Mouse (Mus musculus) CH12.LX (cell line): ENCODE measurements at regions not wholly inside any gene's neighbourhood (a gene's known extent, or its start where the extent isn't known, plus 50 kb on each side); places are given as distances from the start of the nearest gene placed in this dataset.

Source experiments
- DNase-seq: peaks from one replicate; pipeline ENCODE4 v3.0.0-alpha.2; 2013; ENCODE audit errors: extremely low read depth
- H3K27ac ChIP-seq: 2 replicates; pipeline ENCODE4 v1.5.1; 2012; ENCODE audit warnings: low read depth, mild to moderate bottlenecking, control low read depth, moderate library complexity; ENCODE audit not compliant: insufficient read depth
- H3K27me3 ChIP-seq: replicated peaks from 2 replicates; pipeline ENCODE3; 2012; ENCODE audit warnings: inconsistent platforms
- H3K36me3 ChIP-seq, 2 experiments: replicated peaks in 1 of 2; 2 replicates each; pipeline versions ENCODE3 to v1.6.1; 2012; ENCODE audit warnings: inconsistent platforms in 1 of 2, low read length in 1 of 2, mild to moderate bottlenecking in 1 of 2, mixed read lengths in 1 of 2, moderate library complexity in 1 of 2; ENCODE audit not compliant: control insufficient read depth in 1 of 2, insufficient read depth in 1 of 2
- H3K4me1 ChIP-seq, 2 experiments: 2 replicates each; pipeline ENCODE4 v1.6.1; 2012; ENCODE audit warnings: inconsistent platforms in 1 of 2, moderate library complexity in 1 of 2; ENCODE audit not compliant: insufficient read depth in 2 of 2, control insufficient read depth in 1 of 2
- H3K4me2 ChIP-seq: 2 replicates; pipeline ENCODE4 v1.6.1; 2012; ENCODE audit warnings: low read depth, mild to moderate bottlenecking, control low read depth; ENCODE audit not compliant: poor library complexity, insufficient read depth, severe bottlenecking
- H3K4me3 ChIP-seq, 3 experiments: fragments of 150-350 bp in 1 of 3; sonication (generic) in 1 of 3; replicated peaks in 1 of 3; 2 replicates each; pipeline versions ENCODE3 to v1.5.1; 2011 to 2012; ENCODE audit warnings: low read depth in 2 of 3, low read length in 2 of 3, mild to moderate bottlenecking in 2 of 3, moderate library complexity in 2 of 3, control low read depth in 1 of 3, improper control_type of control experiment in 1 of 3, inconsistent platforms in 1 of 3, mixed read lengths in 1 of 3; ENCODE audit not compliant: poor library complexity in 1 of 3
- H3K79me2 ChIP-seq: replicated peaks from 2 replicates; pipeline ENCODE4 v1.6.1; 2012; ENCODE audit warnings: mild to moderate bottlenecking, moderate library complexity; ENCODE audit not compliant: control insufficient read depth, poor library complexity, insufficient read depth, severe bottlenecking; ENCODE audit errors: extremely low read depth
- H3K9ac ChIP-seq: 2 replicates; pipeline ENCODE4 v1.6.1; 2012; ENCODE audit warnings: low read depth, mild to moderate bottlenecking, control low read depth, moderate library complexity; ENCODE audit not compliant: insufficient read depth
- H3K9me3 ChIP-seq: replicated peaks from 2 replicates; pipeline ENCODE3; 2012; ENCODE audit warnings: low read length, inconsistent platforms, mixed read lengths
- BHLHE40 ChIP-seq: IDR thresholded peaks from 2 replicates; pipeline ENCODE4 v1.6.1; 2011; ENCODE audit warnings: mild to moderate bottlenecking, low read depth, low read length, improper control_type of control experiment
- CTCF ChIP-seq, 2 experiments: IDR thresholded peaks in 1 of 2; conservative IDR thresholded peaks in 1 of 2; 2 replicates each; pipeline ENCODE4 v1.5.1; 2011 to 2012; ENCODE audit warnings: low read depth in 2 of 2, low read length in 2 of 2, improper control_type of control experiment in 1 of 2, inconsistent platforms in 1 of 2, mild to moderate bottlenecking in 1 of 2, moderate library complexity in 1 of 2
- E2F4 ChIP-seq: IDR thresholded peaks from 2 replicates; pipeline ENCODE4 v1.6.1; 2011; ENCODE audit warnings: low read depth, low read length, improper control_type of control experiment; ENCODE audit not compliant: insufficient replicate concordance
- ELF1 ChIP-seq: IDR thresholded peaks from 2 replicates; pipeline ENCODE4 v1.6.1; 2014; ENCODE audit warnings: low read depth, mild to moderate bottlenecking, inconsistent platforms, low read length, improper control_type of control experiment
- EP300 ChIP-seq: IDR thresholded peaks from 2 replicates; pipeline ENCODE4 v1.6.1; 2011; ENCODE audit warnings: low read length, improper control_type of control experiment
- IRF4 ChIP-seq: IDR thresholded peaks from 2 replicates; pipeline ENCODE4 v1.6.1; 2014; ENCODE audit warnings: low read depth, mild to moderate bottlenecking, inconsistent platforms, low read length, improper control_type of control experiment
- JUN ChIP-seq: IDR thresholded peaks from 2 replicates; pipeline ENCODE4 v1.6.1; 2011; ENCODE audit warnings: low read depth, mild to moderate bottlenecking, low read length, improper control_type of control experiment, moderate library complexity; ENCODE audit not compliant: insufficient read depth
- MAFK ChIP-seq: IDR thresholded peaks from 2 replicates; pipeline ENCODE4 v1.6.1; 2011; ENCODE audit warnings: low read length, improper control_type of control experiment; ENCODE audit not compliant: insufficient replicate concordance
- MAX ChIP-seq: IDR thresholded peaks from 2 replicates; pipeline ENCODE4 v1.6.1; 2011; ENCODE audit warnings: low read length, improper control_type of control experiment
- MXI1 ChIP-seq: IDR thresholded peaks from 2 replicates; pipeline ENCODE4 v1.6.1; 2011; ENCODE audit warnings: mild to moderate bottlenecking, low read depth, low read length, improper control_type of control experiment
- MYC ChIP-seq: IDR thresholded peaks from 2 replicates; pipeline ENCODE4 v1.6.1; 2011; ENCODE audit warnings: low read depth, mild to moderate bottlenecking, improper control_type of control experiment, low read length
- NELFE ChIP-seq: IDR thresholded peaks from 2 replicates; pipeline ENCODE4 v1.6.1; 2011; ENCODE audit warnings: low read depth, low read length, improper control_type of control experiment
- NRF1 ChIP-seq: IDR thresholded peaks from 2 replicates; pipeline ENCODE4 v1.6.1; 2014; ENCODE audit warnings: low read depth, mild to moderate bottlenecking, inconsistent platforms, low read length, improper control_type of control experiment, moderate library complexity
- PAX5 ChIP-seq: IDR thresholded peaks from 2 replicates; pipeline ENCODE4 v1.6.1; 2012; ENCODE audit warnings: low read length, inconsistent platforms, mixed read lengths
- POLR2A ChIP-seq: IDR thresholded peaks from 2 replicates; pipeline ENCODE4 v1.6.1; 2011; ENCODE audit warnings: low read depth, mild to moderate bottlenecking, improper control_type of control experiment, low read length
- RAD21 ChIP-seq: IDR thresholded peaks from 2 replicates; pipeline ENCODE4 v1.6.1; 2011; ENCODE audit warnings: low read depth, mild to moderate bottlenecking, low read length, improper control_type of control experiment, moderate library complexity
- SIN3A ChIP-seq: IDR thresholded peaks from 2 replicates; pipeline ENCODE4 v1.6.1; 2012; ENCODE audit warnings: low read length, improper control_type of control experiment, inconsistent platforms
- SMC3 ChIP-seq: IDR thresholded peaks from 2 replicates; pipeline ENCODE4 v1.6.1; 2011; ENCODE audit warnings: low read depth, low read length, improper control_type of control experiment
- TBP ChIP-seq: conservative IDR thresholded peaks from 2 replicates; pipeline ENCODE4 v1.6.1; 2011; ENCODE audit warnings: low read depth, low read length, improper control_type of control experiment
- TCF12 ChIP-seq: IDR thresholded peaks from 2 replicates; pipeline ENCODE4 v1.6.1; 2014; ENCODE audit warnings: low read depth, mild to moderate bottlenecking, inconsistent platforms, low read length, improper control_type of control experiment
- USF1 ChIP-seq: IDR thresholded peaks from 2 replicates; pipeline ENCODE4 v1.6.1; 2014; ENCODE audit warnings: low read depth, mild to moderate bottlenecking, inconsistent platforms, low read length, improper control_type of control experiment
- ZC3H11A ChIP-seq: IDR thresholded peaks from 2 replicates; pipeline ENCODE4 v1.6.1; 2012; ENCODE audit warnings: low read depth, mild to moderate bottlenecking, inconsistent platforms, low read length, improper control_type of control experiment
- ZKSCAN1 ChIP-seq: IDR thresholded peaks from 2 replicates; pipeline ENCODE4 v1.6.1; 2012; ENCODE audit warnings: low read depth, inconsistent platforms, low read length, improper control_type of control experiment, borderline replicate concordance
- ZMIZ1 ChIP-seq: IDR thresholded peaks from 2 replicates; pipeline ENCODE4 v1.6.1; 2012; ENCODE audit warnings: low read depth, mild to moderate bottlenecking, inconsistent platforms, low read length, improper control_type of control experiment
- ZNF384 ChIP-seq: IDR thresholded peaks from 2 replicates; pipeline ENCODE4 v1.6.1; 2012; ENCODE audit warnings: low read depth, low read length, improper control_type of control experiment, inconsistent platforms
- dilution Hi-C: fragments of 300-500 bp; cut with MboI; formaldehyde crosslinking; loops from 2 replicates; pipeline ENCODE4 v1.14.3; 2020; ENCODE audit warnings: low sequenced_read_pairs; ENCODE audit not compliant: extremely low pct_unique_long_range_greater_than_20kb, extremely low pct_ligation_motif_present
- in situ Hi-C: fragments of 300-500 bp; cut with MboI; formaldehyde crosslinking; loops from 3 replicates; pipeline ENCODE4 v1.14.3; 2019; ENCODE audit warnings: low sequenced_read_pairs, low pct_ligation_motif_present, low pct_unique_long_range_greater_than_20kb, mixed read lengths

GRCm38 (mm10) chr13:83979535-83979934, 242.6 kb upstream of the Tmem161b start:
- no peak overlapping the region for H3K27ac ChIP-seq
- H3K4me3 ChIP-seq: no peak overlapping the region
- no peaks in the 10 kb centered on the region for H3K79me2 ChIP-seq
- TF ChIP-seq BHLHE40 (no peak), JUN (no peak), MAFK (no peak), ZKSCAN1 (no peak), E2F4 (no peak), EP300 (no peak), POLR2A (no peak), MAX (no peak), TBP (no peak), ZC3H11A (no peak), PAX5 (no peak), SMC3 (no peak), ELF1 (no peak), MXI1 (no peak), SIN3A (no peak), IRF4 (no peak), ZNF384 (no peak), MYC (no peak), TCF12 (no peak)
- TF ChIP-seq, all 38 proteins: peak for 0
- H3K9me3 ChIP-seq: no peaks in the 10 kb centered on the region
- dilution Hi-C loops: no loop called here
- H3K4me1 ChIP-seq: no peaks in the 10 kb centered on the region
- no peaks in the 10 kb centered on the region for H3K36me3 ChIP-seq
- in situ Hi-C loops: no loop called here
- no peak for DNase-seq
- H3K4me2 ChIP-seq: no peak overlapping the region
- H3K27me3 ChIP-seq: no peaks in the 10 kb centered on the region
- H3K9ac ChIP-seq: no peak overlapping the region

GRCm38 (mm10) chr13:83984651-83985331, 237.3 kb upstream of the Tmem161b start:
- H3K79me2 ChIP-seq: no peaks in the 10 kb centered on the region
- no peaks in the 10 kb centered on the region for H3K36me3 ChIP-seq
- DNase-seq: no peak
- no peak overlapping the region for H3K4me3 ChIP-seq
- dilution Hi-C loops (no loop called here), in situ Hi-C loops (no loop called here)
- H3K9ac ChIP-seq: no peak overlapping the region
- H3K4me2 ChIP-seq: no peak overlapping the region
- H3K9me3 ChIP-seq: no peaks in the 10 kb centered on the region
- no peaks in the 10 kb centered on the region for H3K4me1 ChIP-seq
- H3K27me3 ChIP-seq: no peaks in the 10 kb centered on the region
- no peak for TF ChIP-seq USF1
- no peak for TF ChIP-seq CTCF (conservative IDR thresholded peaks at IDR 0.05 in 1 of 2, IDR thresholded peaks at IDR 0.05 in 1 of 2; ENCODE audit: low read depth in 2 of 2, low read length in 2 of 2)
- no peak for TF ChIP-seq MAX
- no peak for TF ChIP-seq NRF1
- TF ChIP-seq IRF4: no peak
- no peak for TF ChIP-seq NELFE
- no peak for TF ChIP-seq POLR2A
- TF ChIP-seq ZMIZ1: no peak
- TF ChIP-seq EP300: no peak
- TF ChIP-seq RAD21: no peak
- H3K27ac ChIP-seq: no peak overlapping the region
